Mouse (Mus musculus) Muller cell, postnatal 12 days (primary cell): ENCODE measurements at regions not wholly inside any gene's neighbourhood (a gene's known extent, or its start where the extent isn't known, plus 50 kb on each side); places are given as distances from the start of the nearest gene placed in this dataset.
"Not testable (repeated sequence)": the region's sequence is repeated elsewhere in the genome, so short reads cannot be mapped to it uniquely, and the experiment has no call there.

Source experiments
- DNase-seq: peaks from one replicate; pipeline ENCODE4 v3.0.0-alpha.2; 2015; ENCODE audit errors: inconsistent ontology term

- DNase-seq: no peak
Measured at GRCm38 (mm10) chr10:6262029-6262428, 339.8 kb upstream of the Rgs17 start.

GRCm38 (mm10) chr10:6265662-6266061 is 343.5 kb upstream of the Rgs17 start:
- no peak for DNase-seq

DNA sequence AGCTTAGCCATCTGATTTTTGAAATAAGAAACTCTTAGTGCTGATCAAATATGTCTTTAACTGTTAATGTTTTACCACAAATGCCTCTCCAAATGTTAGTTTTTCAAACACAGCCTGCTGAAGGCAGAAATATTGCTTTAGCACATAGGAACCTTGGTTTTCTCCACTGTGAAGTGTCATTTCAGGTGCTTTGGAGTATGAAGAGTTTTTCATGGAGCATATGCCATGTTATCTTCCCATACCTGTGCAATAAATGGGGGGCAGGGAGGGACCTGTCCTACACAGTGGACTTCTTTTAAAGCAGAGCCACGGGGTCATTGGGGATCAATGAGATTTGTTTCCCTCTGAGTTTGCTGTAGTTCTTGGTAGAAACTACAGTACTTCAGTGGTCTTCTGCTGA is 369.2 kb upstream of the Rgs17 start:
- no peak for DNase-seq

- no peak for DNase-seq
Measured at GRCm38 (mm10) chr10:6296621-6297020, 374.4 kb upstream of the Rgs17 start.

DNA sequence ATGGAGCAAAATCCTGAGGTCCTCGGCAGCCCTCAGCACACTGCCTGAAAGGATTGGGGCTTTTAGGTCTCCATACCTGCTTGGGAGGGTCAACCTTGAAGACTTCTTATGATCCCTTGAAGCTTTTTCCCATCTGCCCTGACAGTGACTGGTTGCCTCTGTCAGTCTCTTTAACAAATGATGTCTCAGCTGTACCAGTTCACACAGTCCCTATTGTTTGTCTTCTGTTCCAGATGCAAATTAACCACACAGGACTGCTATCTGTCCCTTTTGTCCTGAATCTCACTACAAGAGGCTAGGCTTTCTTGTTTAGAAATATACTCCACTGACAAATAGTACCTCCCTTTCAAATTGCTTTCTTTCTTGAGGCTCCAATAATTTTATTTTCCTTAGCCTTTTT is 375.6 kb upstream of the Rgs17 start:
- DNase-seq: no peak

- no peak for DNase-seq
Measured at GRCm38 (mm10) chr10:6298682-6299081, 376.5 kb upstream of the Rgs17 start.

DNA sequence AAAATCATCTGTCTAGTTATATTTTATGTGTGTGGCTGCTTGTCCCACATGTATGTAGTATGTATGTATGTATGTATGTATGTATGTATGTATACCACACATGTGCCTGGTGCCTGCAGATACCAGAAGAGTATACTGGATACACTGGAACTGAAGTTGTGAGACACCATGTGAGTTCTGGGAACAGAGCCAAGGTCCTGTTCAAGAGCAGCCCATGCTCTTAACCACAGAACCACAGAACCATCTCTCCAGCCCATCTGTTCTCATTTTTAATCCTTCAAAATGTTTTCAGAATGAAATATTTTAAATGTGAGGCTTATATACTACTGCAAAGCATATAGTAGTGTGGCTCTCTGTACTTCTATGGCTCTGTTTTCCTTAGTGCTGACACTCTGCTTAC is 379.3 kb upstream of the Rgs17 start:
- DNase-seq: peak; percentile 16

GRCm38 (mm10) chr10:6309351-6309750 is 387.2 kb upstream of the Rgs17 start:
- no peak for DNase-seq

- DNase-seq: no peak
Measured at GRCm38 (mm10) chr10:6341572-6341971, 416.7 kb upstream of the Oprm1 start.

DNA sequence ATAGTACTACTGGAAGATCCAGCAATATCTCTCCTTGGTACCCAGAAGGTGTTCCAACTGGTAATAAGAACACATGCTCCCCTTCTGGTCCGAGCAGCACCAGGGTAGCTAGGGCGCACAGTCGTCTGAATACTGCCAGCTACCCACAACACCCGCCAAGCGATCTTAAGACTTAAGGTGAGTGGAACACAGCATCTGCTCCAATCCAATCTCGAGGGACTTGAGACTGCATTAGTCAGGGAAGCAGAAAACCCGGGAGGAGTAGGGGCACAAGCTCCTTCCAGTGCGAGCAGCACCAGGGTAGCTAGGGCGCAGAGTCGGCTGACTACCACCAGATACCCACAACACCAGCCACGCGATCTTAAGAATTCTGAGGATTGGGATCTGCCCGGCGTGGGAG is 409.1 kb upstream of the Oprm1 start:
- DNase-seq: not testable (repeated sequence)

DNA sequence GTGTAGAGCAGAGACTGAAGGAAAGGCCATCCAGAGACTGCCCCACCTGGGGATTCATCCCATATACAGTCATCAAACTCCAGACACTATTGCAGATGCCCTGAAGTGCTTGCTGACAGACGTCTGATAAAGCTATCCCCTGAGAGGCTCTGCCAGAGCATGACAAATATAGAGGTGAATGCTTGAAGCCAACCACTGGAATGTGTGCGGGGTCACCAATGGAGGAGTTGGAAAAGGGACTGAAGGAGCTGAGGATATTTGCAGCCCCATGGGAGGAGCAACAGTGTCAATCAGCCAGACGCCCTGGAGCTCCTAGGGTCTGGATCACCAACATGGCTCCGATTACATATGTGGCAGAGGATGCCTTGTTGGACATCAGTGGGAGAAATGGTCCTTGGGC is 392.1 kb upstream of the Oprm1 start:
- peak; percentile 30 for DNase-seq

DNA sequence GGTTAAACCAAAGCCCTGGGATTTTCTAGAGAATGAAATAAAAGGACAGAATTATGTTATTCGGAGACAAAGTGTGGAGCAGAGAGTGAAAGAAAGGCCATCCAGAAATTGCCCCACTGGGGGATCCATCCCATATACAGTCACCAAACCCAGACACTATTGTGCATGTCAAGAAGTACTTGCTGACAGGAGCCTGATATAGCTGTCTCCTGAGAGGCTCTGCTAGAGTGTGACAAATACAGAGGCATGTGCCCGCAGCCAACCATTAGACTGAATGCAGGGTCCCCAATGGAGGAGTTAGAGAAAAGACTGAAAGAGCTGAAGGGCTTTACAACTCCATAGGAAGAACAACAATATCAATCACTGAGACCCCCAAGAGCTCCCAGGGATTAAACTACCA is 386.6 kb upstream of the Oprm1 start:
- DNase-seq: no peak

- DNase-seq: not testable (repeated sequence)
Measured at GRCm38 (mm10) chr10:6417336-6418105, 340.8 kb upstream of the Oprm1 start.

DNA sequence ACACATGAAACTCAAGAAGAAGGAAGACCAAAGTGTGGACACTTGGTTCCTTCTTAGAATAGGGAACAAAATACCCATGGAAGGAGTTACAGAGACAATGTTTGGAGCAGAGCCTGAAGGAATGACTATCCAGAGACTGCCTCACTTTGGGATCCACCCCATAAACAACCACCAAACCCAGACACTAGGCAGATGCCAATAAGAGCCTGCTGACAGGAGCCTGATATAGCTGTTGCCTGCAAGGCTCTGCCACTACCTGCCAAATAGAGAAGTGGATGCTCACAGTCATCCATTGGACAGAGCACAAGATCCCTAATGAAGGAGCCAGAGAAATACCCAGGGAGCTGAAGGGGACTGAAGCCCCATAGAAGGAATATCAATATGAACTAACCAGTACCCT is 340.1 kb upstream of the Oprm1 start:
- DNase-seq: not testable (repeated sequence)

GRCm38 (mm10) chr10:6465824-6466223 is 292.5 kb upstream of the Oprm1 start:
- DNase-seq: no peak

- no peak for DNase-seq
Measured at GRCm38 (mm10) chr10:6480350-6480749, 278.0 kb upstream of the Oprm1 start.

- peak; percentile 36 for DNase-seq
Measured at GRCm38 (mm10) chr10:6488605-6489004, 269.7 kb upstream of the Oprm1 start.

GRCm38 (mm10) chr10:6492694-6493093 is 265.6 kb upstream of the Oprm1 start:
- DNase-seq: peak; percentile 86

DNA sequence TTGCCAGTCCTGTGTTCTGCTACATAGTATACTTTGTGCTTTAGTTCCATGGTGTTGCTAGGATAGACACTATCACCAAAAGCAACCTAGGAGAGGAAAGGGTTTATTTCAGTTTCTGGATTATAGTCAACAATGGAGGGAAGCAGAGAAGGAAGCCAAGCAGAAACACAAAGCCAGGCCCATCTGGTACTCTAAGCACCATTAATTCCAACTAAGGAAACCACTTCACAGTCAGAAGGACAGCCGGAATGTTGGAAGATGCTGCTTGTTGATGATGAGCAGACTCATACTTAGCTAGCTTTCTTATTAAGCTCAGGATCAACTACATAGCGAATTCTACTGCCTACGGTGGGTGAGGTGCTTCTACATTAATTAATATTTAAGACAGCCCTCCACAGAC is 263.2 kb upstream of the Oprm1 start:
- DNase-seq: peak; percentile 83

DNA sequence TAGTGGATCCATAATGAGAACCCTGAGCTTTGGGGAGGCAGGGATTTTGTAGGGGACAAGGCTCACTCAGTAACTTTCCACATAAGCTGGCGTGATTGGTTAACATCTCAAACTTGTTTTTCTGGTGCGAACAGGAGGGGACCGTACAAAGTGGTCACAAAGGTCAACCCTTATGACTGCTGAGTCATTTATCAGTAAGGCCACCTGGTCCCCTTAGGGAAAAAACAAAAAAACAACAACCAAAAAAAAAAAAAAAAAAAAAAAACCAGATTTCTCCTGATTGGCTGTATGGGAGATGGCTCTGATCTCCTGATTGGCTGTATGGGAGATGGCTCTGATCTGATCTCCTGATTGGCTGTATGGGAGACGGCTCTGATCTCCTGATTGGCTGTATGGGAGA is 244.0 kb upstream of the Oprm1 start:
- no peak for DNase-seq

DNA sequence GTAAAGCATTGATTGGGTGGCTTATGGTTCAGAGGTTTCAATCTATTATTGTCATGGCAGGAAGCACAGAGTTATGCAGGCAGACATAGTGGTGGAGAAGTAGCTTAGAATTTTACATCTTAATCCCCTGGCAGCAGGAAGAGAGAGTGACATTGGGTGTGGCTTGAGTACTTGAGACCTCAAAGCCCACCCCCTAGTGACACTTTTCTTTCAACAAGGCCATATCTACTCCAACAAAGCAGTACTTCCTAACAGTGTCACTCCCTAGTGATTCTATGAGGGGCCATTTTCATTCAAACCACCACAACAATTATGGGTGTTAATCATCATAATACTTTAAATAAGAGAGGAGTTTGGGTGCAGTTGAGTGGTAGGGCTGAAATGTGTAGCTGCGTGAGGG is 195.8 kb upstream of the Oprm1 start:
- DNase-seq: no peak

DNA sequence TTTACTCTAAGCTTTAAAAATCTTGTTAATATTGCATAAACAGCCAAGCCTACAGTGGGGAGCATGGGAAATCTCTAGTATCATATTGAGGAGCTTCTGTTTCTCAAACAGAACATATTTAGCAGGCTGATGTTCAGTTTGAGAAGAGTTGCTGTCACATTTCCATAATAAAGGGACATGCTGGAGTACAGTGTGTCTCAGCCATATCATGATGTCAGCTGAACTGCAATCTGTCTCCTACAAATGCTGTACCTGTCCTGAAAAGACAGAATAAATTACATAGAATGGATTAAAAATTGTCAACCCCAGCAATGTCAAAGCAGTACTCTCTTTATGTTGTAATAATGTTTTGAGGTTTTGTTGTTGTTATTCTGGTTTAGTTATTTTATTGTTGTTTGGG is 179.7 kb upstream of the Oprm1 start:
- no peak for DNase-seq

GRCm38 (mm10) chr10:6585821-6586220 is 172.5 kb upstream of the Oprm1 start:
- DNase-seq: not testable (repeated sequence)

DNA sequence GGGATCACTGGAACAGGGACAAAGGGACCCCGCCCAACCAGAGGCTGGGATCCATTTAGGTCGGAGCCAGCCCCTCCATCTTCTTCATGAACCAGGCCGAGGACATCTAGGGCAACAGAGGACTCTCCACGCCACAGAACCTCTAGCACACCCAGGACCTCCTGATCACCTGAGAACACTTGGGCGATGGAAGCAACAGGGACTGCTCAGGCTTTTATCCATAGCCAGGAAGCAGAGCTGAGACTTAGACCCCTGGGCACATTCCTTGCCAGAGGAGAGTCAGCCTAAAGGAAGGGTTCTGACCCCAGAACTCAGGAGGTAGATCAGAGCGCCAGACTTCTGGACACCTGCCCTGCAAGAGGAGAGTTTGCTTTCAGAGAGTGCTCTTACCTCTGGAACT is 168.1 kb upstream of the Oprm1 start:
- no peak for DNase-seq
